In the genomic region with DNA sequence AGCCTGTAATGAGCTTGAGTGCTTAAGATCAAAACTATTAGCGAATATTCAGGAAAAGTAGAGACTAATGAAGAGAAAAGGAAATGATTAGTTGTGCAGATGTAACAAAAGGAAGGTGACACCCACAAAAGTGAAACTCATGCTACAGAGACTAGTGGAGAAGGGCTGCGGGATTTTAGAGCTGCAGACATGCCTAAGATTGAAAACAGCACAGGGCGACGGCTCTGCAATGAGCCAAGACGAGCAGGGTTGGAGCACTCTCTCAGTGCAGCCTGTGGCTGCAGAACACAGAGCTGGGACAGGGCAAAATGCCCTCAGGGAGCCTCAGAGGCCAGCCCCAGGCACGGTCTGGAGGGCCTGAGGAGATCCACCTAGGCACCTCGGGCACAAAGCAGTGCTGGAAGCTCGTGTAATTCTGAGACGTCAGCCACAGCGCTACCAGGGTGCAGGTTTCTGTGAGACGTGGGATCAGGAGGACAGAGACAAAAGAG, we compare ENCODE assay signal across 8 mouse cellular contexts. TPM values are rescaled to one million over a fixed set of nuclear protein-coding genes. Genes with fewer than 3 reads are reported as not detected.
A peak's percentile ranks its signal among the peaks of the same experiment; 100 is the strongest.
DNase-seq lines count a peak whose midpoint lies in the region; ATAC-seq lines count a peak whose summit lies in the region.

No protein-coding gene starts in this region.

- H3K9me3 ChIP-seq in lung, embryonic 16.5 days (ENCODE audit: control insufficient read depth, low read length), result no peaks in the 10 kb centered on the region

- peak; percentile 58 for ATAC-seq in lung, embryonic 16.5 days (ENCODE audit: low read depth)

- peak overlapping the region; percentile 50 for H3K4me2 ChIP-seq in lung, embryonic 16.5 days (ENCODE audit: low read depth, low read length)

- intact Hi-C loops in heart, postnatal 36 days (cut with DNase I), result no loop called here

- H3K4me3 ChIP-seq in lung, embryonic 16.5 days (ENCODE audit: low read length), result peak overlapping the region; percentile 21; the same call in 1 of the 2 replicates

- 13% methylated on average over 11 of the region's 11 CpGs for WGBS in lung, embryonic 16.5 days

- no peaks in the 10 kb centered on the region for H3K27me3 ChIP-seq in lung, embryonic 16.5 days (ENCODE audit: control insufficient read depth, insufficient read depth, low read depth, low read length)

- H3K4me1 ChIP-seq in lung, embryonic 16.5 days (replicated peaks; ENCODE audit: control insufficient read depth, insufficient read depth, low read length), result peaks cover 45% of the 10 kb centered on the region

- DNase-seq in cerebellum, adult 11 months, result peak; percentile 4
- no peak for DNase-seq in cerebellum, adult 9-10 months
- DNase-seq in urinary bladder, postnatal 14 days (ENCODE audit: low spot score), result peak; percentile 8
- no peak for DNase-seq in urinary bladder, postnatal 10 days (ENCODE audit: low spot score)
- DNase-seq in heart, postnatal 36 days, result peak; percentile 19 to 23
- no peak for DNase-seq in spleen, postnatal 36 days (ENCODE audit: low spot score in 2 of 2)
- no peak for DNase-seq in urinary bladder, postnatal 25 days (ENCODE audit: low spot score)

- no peaks in the 10 kb centered on the region for H3K36me3 ChIP-seq in lung, embryonic 16.5 days (ENCODE audit: control insufficient read depth, insufficient read depth, low read length)

- H3K9ac ChIP-seq in lung, embryonic 16.5 days (ENCODE audit: low read length), result peak overlapping the region; percentile 69

- peak overlapping the region; percentile 96 for H3K27ac ChIP-seq in lung, embryonic 16.5 days (ENCODE audit: low read length)

RNA-seq across cellular contexts. Expression of a gene that starts 18.2 kb away (rescaled TPM):
- 1 to 10 TPM; 2.5 to 2.7 TPM for total RNA-seq in heart, postnatal 36 days (2021)
- polyA plus RNA-seq in lung, embryonic 16.5 days (2015; fragmentation: Nextera tagmentation; extraction: Ambion mirVana), result 15.6 and 16.0 TPM in 2 replicates

RNA-seq across cellular contexts. Expression of a gene that starts 36.3 kb away (rescaled TPM):
- under 1 TPM in 1 of 2 experiments, not detected in 1; 0.27 TPM for total RNA-seq in heart, postnatal 36 days (2021)
- polyA plus RNA-seq in lung, embryonic 16.5 days (2015; fragmentation: Nextera tagmentation; extraction: Ambion mirVana), result 5.4 and 5.7 TPM in 2 replicates

RNA-seq across cellular contexts. Expression of a gene that starts 48.0 kb away (rescaled TPM):
- total RNA-seq in heart, postnatal 36 days (2021), result 10 to 100 TPM; 12.0 to 15.5 TPM
- 1,483 and 1,593 TPM in 2 replicates for polyA plus RNA-seq in lung, embryonic 16.5 days (2015; fragmentation: Nextera tagmentation; extraction: Ambion mirVana)

Comparison
In these comparisons a context has a peak if more than half of its experiments do, and no peak if none do; other contexts are left out.
1. DNase-seq: peak in cerebellum, adult 11 months (single experiment), urinary bladder, postnatal 14 days (single experiment) and heart, postnatal 36 days (2 of 2); none in cerebellum, adult 9-10 months (single experiment), urinary bladder, postnatal 10 days (single experiment), spleen, postnatal 36 days (0 of 2) and urinary bladder, postnatal 25 days (single experiment).